Mouse (Mus musculus) heart, embryonic 11.5 days (tissue): Measurements from ENCODE around the gene Evi5. TPM values are rescaled to one million over a fixed set of nuclear protein-coding genes. Genes with fewer than 3 reads are reported as not detected.
A peak's percentile ranks its signal among the peaks of the same experiment; 100 is the strongest.

Source experiments
- ATAC-seq: fragments of 200-750 bp; cut with Nextera tagmentation; replicated peaks from 2 replicates; pipeline ENCODE4 v1.8.0; 2017; ENCODE audit warnings: moderate library complexity; ENCODE audit not compliant: insufficient number of reproducible peaks, low FRiP score, low TSS enrichment
- H3K27ac ChIP-seq: fragments of 300-500 bp; sonication (generic); 2 replicates; pipeline ENCODE4 v1.5.1; 2014; ENCODE audit warnings: mild to moderate bottlenecking, low read depth, low read length
- H3K27me3 ChIP-seq: fragments of 300-500 bp; sonication (generic); 2 replicates; pipeline ENCODE4 v1.6.1; 2014; ENCODE audit warnings: mild to moderate bottlenecking, low read length, mixed read lengths; ENCODE audit not compliant: control insufficient read depth, insufficient read depth
- H3K36me3 ChIP-seq: fragments of 300-500 bp; sonication (generic); 2 replicates; pipeline ENCODE4 v1.6.1; 2014; ENCODE audit warnings: mild to moderate bottlenecking, low read length, moderate library complexity, mixed read lengths; ENCODE audit not compliant: control insufficient read depth, insufficient read depth
- H3K4me1 ChIP-seq: fragments of 300-500 bp; sonication (generic); 2 replicates; pipeline ENCODE4 v1.6.1; 2014; ENCODE audit warnings: low read length; ENCODE audit not compliant: control insufficient read depth, insufficient read depth
- H3K4me2 ChIP-seq: fragments of 300-500 bp; sonication (generic); 2 replicates; pipeline ENCODE4 v1.6.1; 2014; ENCODE audit warnings: mild to moderate bottlenecking, moderate library complexity
- H3K4me3 ChIP-seq: fragments of 300-500 bp; sonication (generic); 2 replicates; pipeline ENCODE4 v1.5.1; 2014; ENCODE audit warnings: low read depth, low read length
- H3K9ac ChIP-seq: fragments of 300-500 bp; sonication (generic); 2 replicates; pipeline ENCODE4 v1.6.1; 2014; ENCODE audit warnings: mild to moderate bottlenecking, low read depth, low read length, moderate library complexity
- H3K9me3 ChIP-seq: fragments of 300-500 bp; sonication (generic); replicated peaks from 2 replicates; pipeline ENCODE4 v1.6.1; 2016; ENCODE audit warnings: low read length; ENCODE audit not compliant: control insufficient read depth
- WGBS: fragments of 180-500 bp; shearing (Covaris S2); extraction: QIAGEN DNeasy Blood & Tissue Kit; methylation state at CpG from one replicate; pipeline ENCODE4 v1.1.7; 2014; ENCODE audit not compliant: insufficient replicate concordance; 5-methylcytosine and 5-hydroxymethylcytosine counted together
- polyA plus RNA-seq: library from polyadenylated mRNA; unstranded; fragments of >200 nt; fragmentation: Nextera tagmentation; extraction: Ambion mirVana; gene quantifications from 2 replicates; pipeline ENCODE4 v1.2.1, GENCODE M21; 2014

Gene Evi5
- 41.0 and 46.7 TPM in 2 replicates for polyA plus RNA-seq

DNA sequence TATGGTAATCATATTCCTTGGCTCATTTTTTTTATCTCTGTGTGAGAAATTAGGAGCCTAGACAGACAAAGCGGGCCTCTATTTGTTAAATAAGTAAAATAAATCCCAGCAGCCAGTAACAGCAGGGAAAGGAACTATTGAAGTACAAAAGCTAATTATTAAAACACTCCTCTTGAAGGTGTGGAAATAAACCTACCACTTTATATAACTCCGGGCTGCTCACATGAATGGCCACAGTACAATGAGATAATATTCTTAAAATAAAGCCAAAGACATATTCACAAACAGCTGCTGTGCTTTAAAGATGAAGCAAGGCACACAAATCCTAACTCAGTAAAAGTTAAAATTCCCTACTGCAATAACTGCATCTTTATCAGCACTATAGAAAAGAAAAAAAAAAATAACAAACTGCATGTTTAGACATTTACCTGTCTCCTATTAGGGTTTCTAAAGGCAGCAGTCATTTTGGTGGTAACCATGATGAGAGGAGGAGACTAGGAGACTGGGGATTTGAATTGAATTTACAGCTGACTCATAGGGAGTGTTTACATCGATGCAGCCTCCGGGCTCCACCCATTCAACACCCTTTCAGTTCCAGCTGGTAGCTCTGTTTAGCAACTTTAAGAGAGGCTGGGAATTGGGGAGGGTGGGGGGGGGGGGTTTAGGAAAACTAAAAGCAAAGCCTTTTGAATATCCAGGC, at the start of gene Evi5:
TSS of gene Evi5 (minus strand) at position 547 of the 700 bp plus-strand sequence.
- peak; percentile 76; the same call in 1 of the 2 replicates for ATAC-seq
- peak within 1 kb of the TSS; percentile 91 for H3K27ac ChIP-seq
- peak within 1 kb of the TSS; percentile 24 for H3K4me2 ChIP-seq
- peak within 1 kb of the TSS; percentile 29 for H3K4me3 ChIP-seq
- H3K36me3 ChIP-seq = no peaks in the 10 kb centered on the region
- H3K27me3 ChIP-seq = no peaks in the 10 kb centered on the region
- H3K9ac ChIP-seq = peak within 1 kb of the TSS; percentile 58
- H3K9me3 ChIP-seq = no peaks in the 10 kb centered on the region
- H3K4me1 ChIP-seq = peaks cover 4% of the 10 kb centered on the region; the same call in 1 of the 2 replicates
- 39% methylated on average over 4 of the region's 4 CpGs for whole genome bisulfite sequencing

DNA sequence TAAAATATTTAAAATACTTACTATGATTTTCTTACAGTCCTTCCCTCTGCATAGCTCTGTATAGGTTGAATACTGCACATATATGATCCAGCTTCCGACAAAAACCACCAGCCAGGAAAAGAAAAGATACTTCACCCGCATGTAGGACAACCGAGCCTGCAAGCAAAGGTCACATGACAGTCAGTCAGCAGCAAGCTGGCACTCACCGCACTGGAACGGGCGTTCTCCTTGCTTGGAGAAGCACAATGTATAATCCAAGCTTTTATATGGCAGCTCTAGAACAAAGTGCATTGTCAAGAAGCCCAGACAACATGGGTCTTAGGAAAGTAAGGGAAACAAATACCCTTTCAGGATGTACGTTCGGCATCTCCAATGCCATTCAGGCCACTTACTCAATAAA, 49.7 kb upstream of the Evi5 start:
- 85% methylated on average over 8 of the region's 8 CpGs for WGBS
- Histone ChIP-seq H3K36me3 (no peaks in the 10 kb centered on the region), H3K9ac (no peak overlapping the region), H3K27me3 (no peaks in the 10 kb centered on the region), H3K4me1 (no peaks in the 10 kb centered on the region), H3K4me2 (no peak overlapping the region), H3K27ac (no peak overlapping the region), H3K4me3 (no peak overlapping the region), H3K9me3 (no peaks in the 10 kb centered on the region)
- no peak for ATAC-seq

DNA sequence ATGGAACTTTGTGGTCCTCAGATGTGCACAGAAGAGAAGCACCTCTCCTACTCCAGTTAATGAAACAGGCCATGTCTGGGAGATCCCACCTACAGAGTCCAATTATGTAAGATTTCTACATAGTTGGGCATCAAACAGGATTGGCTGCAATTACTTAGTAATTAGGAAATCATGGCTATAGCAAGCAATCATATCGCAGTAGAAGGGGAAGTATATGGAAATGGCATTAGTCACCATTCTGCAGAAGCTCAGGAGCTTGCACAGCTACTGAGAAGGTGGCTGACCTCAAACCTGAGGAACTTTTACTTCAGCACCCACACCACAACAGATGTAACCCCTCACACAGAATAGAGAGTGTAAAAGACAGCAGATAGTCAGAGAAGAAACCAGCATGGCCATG, 47.9 kb upstream of the Evi5 start:
- Histone ChIP-seq H3K9ac (no peak overlapping the region), H3K4me3 (no peak overlapping the region), H3K36me3 (no peaks in the 10 kb centered on the region), H3K4me1 (no peaks in the 10 kb centered on the region), H3K4me2 (no peak overlapping the region), H3K9me3 (no peaks in the 10 kb centered on the region), H3K27ac (no peak overlapping the region), H3K27me3 (no peaks in the 10 kb centered on the region)
- 87% methylated on average over 1 of the region's 1 CpGs for whole genome bisulfite sequencing
- ATAC-seq = no peak

DNA sequence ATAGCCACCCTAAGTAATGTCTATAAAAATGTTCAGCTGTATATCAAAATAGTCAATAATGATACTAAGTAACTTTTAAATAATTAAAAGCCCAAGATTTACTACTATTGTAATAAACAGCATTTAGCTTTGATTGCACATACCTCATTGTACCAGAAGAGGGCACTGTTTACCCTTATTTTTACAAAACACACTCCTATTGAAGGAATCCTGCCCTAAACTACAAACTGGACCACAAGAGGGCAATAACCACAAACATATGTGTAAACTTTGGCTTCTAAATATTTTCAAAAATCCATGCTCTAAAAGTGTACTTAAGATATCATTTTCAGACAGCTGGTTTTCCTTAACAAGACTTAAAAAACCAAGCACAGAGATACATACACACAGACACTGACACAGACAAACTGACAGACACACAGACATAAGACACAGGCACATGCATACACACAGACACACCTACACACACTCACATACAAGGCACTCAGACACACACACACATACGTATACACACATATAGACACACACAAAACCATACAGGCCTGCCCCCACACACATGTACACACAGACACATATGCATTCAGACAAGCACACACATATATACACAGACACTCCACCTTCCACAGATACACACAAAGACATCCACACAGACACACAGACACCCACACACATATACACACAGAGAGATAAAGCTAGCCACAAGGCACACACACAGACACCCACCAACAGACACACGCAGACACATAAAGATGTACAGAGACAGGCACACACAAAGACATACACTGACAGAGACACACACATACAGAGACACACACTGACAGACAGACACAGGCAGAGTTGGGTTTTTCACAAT, 46.7 kb upstream of the Evi5 start:
- Histone ChIP-seq H3K9ac (no peak overlapping the region), H3K9me3 (no peaks in the 10 kb centered on the region), H3K4me2 (no peak overlapping the region), H3K27me3 (no peaks in the 10 kb centered on the region), H3K4me1 (no peaks in the 10 kb centered on the region), H3K4me3 (no peak overlapping the region), H3K27ac (no peak overlapping the region), H3K36me3 (no peaks in the 10 kb centered on the region)
- no peak for ATAC-seq
- WGBS = 59% methylated on average over 2 of the region's 2 CpGs

- no peak for ATAC-seq
- WGBS = 48% methylated on average over 4 of the region's 4 CpGs
- no peak overlapping the region for H3K4me2 ChIP-seq
- no peak overlapping the region for H3K27ac ChIP-seq
- H3K27me3 ChIP-seq = no peaks in the 10 kb centered on the region
- no peak overlapping the region for H3K4me3 ChIP-seq
- no peaks in the 10 kb centered on the region for H3K4me1 ChIP-seq
- no peaks in the 10 kb centered on the region for H3K9me3 ChIP-seq
- no peaks in the 10 kb centered on the region for H3K36me3 ChIP-seq
- H3K9ac ChIP-seq = no peak overlapping the region
These were observed 40.4 kb upstream of the Evi5 start for GRCm38 (mm10) chr5:107915280-107915679.

DNA sequence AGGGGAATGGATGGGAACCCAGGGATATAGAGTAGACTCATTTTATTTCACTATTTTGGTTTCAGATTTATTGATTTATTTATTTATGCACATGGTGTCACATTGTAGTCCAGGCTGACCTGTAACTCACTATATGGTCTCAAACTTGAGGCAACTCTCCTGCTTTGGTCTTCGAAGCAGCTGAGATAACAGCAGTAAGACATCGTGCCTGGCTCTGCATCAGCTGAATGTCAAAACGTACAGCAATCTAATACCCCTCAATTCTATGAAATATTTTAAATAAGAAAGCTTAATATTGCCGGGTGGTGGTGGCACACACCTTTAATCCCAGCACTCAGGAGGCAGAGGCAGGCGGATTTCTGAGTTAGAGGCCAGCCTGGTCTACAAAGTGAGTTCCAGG, 36.1 kb upstream of the Evi5 start:
- Histone ChIP-seq H3K27me3 (no peaks in the 10 kb centered on the region), H3K4me3 (no peak overlapping the region), H3K4me1 (no peaks in the 10 kb centered on the region), H3K9ac (no peak overlapping the region), H3K4me2 (no peak overlapping the region), H3K9me3 (no peaks in the 10 kb centered on the region), H3K27ac (no peak overlapping the region), H3K36me3 (peaks cover 21% of the 10 kb centered on the region)
- ATAC-seq = no peak
- 86% methylated on average over 5 of the region's 5 CpGs for WGBS

DNA sequence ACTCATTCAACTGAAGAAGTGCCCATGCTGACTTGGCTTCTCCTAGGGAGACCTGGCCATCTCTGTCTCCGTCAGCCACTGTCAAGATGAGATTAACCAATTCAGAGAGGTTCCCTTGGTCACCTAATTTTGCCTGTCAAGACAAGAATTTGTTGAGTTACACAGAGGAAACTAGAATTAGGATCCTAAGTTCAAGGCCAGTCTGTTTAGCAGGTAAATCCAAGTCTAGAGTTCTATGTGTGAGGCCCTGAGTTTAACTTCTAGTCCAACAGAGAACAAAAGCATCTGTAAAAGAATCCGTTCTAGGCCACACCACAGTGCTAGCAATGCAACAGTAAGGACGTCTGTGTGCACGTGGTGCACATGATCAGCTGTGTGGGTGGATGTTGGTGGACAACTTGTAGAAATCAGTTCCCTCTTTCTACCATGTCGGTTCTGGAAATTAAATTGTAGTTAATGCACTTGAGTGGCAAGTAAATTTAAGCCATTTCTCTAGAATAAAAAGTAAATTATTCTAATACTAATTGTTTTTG, 35.2 kb upstream of the Evi5 start:
- no peak overlapping the region for H3K27ac ChIP-seq
- H3K27me3 ChIP-seq = no peaks in the 10 kb centered on the region
- H3K9me3 ChIP-seq = no peaks in the 10 kb centered on the region
- H3K9ac ChIP-seq = no peak overlapping the region
- no peak for ATAC-seq
- no peak overlapping the region for H3K4me3 ChIP-seq
- WGBS = 65% methylated on average over 5 of the region's 5 CpGs
- no peaks in the 10 kb centered on the region for H3K4me1 ChIP-seq
- peaks cover 24% of the 10 kb centered on the region for H3K36me3 ChIP-seq
- H3K4me2 ChIP-seq = no peak overlapping the region

DNA sequence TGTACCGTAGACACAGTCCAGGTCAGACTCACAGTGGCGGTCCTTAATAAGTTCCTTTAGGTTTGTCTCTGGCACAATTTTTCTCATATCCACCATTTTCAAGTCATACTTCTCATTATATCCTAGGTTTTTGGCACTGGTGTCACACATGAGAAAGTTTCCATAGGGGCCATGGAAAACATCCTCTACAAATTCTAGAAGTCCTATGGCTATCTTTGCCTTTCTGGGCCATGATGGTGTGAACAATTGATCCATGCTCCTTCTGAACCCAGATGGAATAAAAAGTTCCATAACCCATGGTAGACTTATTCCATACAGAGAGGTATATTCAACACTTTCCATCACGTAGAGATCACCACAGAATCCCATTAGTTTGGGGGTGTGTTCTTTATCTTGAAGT, 34.8 kb upstream of the Evi5 start:
- 88% methylated on average over 3 of the region's 3 CpGs for WGBS
- Histone ChIP-seq H3K9me3 (no peaks in the 10 kb centered on the region), H3K27me3 (no peaks in the 10 kb centered on the region), H3K36me3 (peaks cover 27% of the 10 kb centered on the region), H3K4me3 (no peak overlapping the region), H3K4me1 (no peaks in the 10 kb centered on the region), H3K9ac (no peak overlapping the region), H3K27ac (no peak overlapping the region), H3K4me2 (no peak overlapping the region)
- ATAC-seq = no peak
